Mouse (Mus musculus) right cerebral cortex, postnatal 10 days (tissue): ENCODE data around the gene Zfhx3.

ENCODE experiments used
- DNase-seq, 2 experiments: peaks; one replicate each; pipeline ENCODE4 v3.0.0; 2021; ENCODE audit warnings: low spot score in 2 of 2

Gene Zfhx3

GRCm38 (mm10) chr8:108241041-108241690 lies 298.7 kb downstream of the Zfhx3 start:
- DNase-seq = no peak

- DNase-seq = no peak
Measured at GRCm38 (mm10) chr8:108243270-108243669, 300.8 kb downstream of the Zfhx3 start.

GRCm38 (mm10) chr8:108244636-108245494 lies 302.4 kb downstream of the Zfhx3 start:
- no peak for DNase-seq

- no peak for DNase-seq
Measured at GRCm38 (mm10) chr8:108245575-108245974, 303.1 kb downstream of the Zfhx3 start.

- no peak for DNase-seq
Measured at GRCm38 (mm10) chr8:108246035-108246933, 303.8 kb downstream of the Zfhx3 start.

GRCm38 (mm10) chr8:108246934-108247417 lies 304.5 kb downstream of the Zfhx3 start:
- no peak for DNase-seq

- no peak for DNase-seq
Measured at GRCm38 (mm10) chr8:108264593-108265160, 322.2 kb downstream of the Zfhx3 start.

- no peak for DNase-seq
Measured at GRCm38 (mm10) chr8:108277960-108278359, 335.5 kb downstream of the Zfhx3 start.

GRCm38 (mm10) chr8:108281981-108282380 lies 339.5 kb downstream of the Zfhx3 start:
- DNase-seq = no peak

GRCm38 (mm10) chr8:108286117-108286516 lies 343.7 kb downstream of the Zfhx3 start:
- DNase-seq = peak in 1 of 2 experiments; percentile 20

- DNase-seq = no peak
Measured at GRCm38 (mm10) chr8:108300964-108301615, 358.6 kb downstream of the Zfhx3 start.

GRCm38 (mm10) chr8:108301654-108302053 lies 359.2 kb downstream of the Zfhx3 start:
- DNase-seq = no peak

- no peak for DNase-seq
Measured at GRCm38 (mm10) chr8:108305368-108305767, 362.9 kb downstream of the Zfhx3 start.

GRCm38 (mm10) chr8:108309525-108310246 lies 367.2 kb downstream of the Zfhx3 start:
- DNase-seq = peak in 1 of 2 experiments; percentile 25

GRCm38 (mm10) chr8:108315046-108315445 lies 372.6 kb downstream of the Zfhx3 start:
- DNase-seq = no peak

- DNase-seq = no peak
Measured at GRCm38 (mm10) chr8:108317532-108318093, 375.2 kb downstream of the Zfhx3 start.

- DNase-seq = peak; percentile 31 to 35
Measured at GRCm38 (mm10) chr8:108327711-108328110, 385.3 kb downstream of the Zfhx3 start.

GRCm38 (mm10) chr8:108348352-108348751 lies 405.9 kb downstream of the Zfhx3 start:
- DNase-seq = no peak

GRCm38 (mm10) chr8:108348776-108349175 lies 406.3 kb downstream of the Zfhx3 start:
- no peak for DNase-seq
